Mouse (Mus musculus): ENCODE results near the gene Vasp. TPM values are rescaled to one million over a fixed set of nuclear protein-coding genes. Genes with fewer than 3 reads are reported as not detected.

The Vasp gene
- total RNA-seq, 2 experiments from 2014 or later = 45.4 to 55.0 TPM

DNA sequence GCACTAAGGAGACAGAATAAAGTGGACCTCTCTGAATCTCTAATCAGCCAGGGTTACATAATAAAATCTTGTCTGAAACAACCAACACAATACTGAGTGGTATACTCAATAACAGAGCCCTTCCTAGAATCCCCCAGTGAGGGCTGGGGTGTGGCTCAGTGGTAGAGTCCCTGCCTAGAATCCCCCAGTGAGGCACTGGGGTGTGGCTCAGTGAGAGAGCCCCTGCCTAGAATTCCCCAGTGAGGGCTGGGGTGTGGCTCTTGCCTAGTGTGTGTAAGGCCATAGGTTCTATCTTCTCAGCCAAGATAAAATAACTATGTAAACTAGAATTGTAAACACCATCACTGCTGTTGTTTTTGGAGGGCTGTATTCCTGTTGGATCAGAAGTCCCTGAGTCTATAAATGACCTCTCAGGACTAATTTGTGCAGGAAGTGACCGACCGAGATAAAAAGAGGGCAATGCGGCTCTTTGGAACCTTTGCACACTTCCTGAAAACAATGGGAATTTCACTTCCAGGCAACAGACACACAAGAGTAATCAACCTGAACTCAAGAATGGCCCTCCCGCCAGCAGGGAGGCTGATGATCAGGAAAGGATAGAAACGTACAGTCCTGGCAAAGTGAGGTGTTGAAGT, 60.5 kb downstream of the Vasp start:
- DNase-seq = no peak

DNA sequence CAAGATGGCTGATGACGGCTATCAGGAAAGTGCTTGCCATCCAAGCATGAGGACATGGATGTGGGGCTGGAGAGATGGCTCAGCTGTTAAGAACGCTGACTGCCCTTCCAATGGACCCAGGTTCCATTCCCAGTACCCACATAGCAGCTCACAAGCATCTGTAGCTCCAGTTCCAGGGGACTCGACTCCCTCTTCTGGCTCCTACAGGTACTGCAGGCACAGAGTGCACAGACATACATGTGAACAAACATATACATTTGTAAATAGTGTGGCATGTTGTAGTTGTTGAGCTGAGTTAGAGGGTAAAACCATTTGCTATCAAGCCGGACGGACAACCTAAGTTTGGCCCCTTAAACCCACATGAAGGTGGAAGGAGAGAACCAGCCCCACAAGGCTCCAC, 61.6 kb downstream of the Vasp start:
- no peak for DNase-seq

DNA sequence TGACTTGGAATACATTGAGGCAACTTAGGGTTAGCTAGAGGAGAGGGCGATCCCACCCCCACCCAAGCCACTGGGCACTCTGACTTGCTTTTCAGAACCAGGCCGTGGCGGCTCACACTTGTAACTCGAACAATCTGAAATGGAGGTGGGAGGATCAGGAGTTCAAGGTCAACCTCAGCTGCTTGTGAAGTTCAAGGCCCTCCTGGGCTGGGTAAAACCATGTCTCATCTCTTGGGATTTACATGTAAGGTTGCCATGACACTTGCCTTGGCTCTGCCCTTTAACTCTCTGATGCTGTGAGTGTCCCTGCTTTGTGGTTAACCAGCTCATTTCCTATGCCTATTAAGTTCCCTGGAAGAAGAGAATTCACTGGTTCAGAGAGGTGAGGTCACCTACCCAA, 62.1 kb downstream of the Vasp start:
- DNase-seq = peak; percentile 43 to 55

DNA sequence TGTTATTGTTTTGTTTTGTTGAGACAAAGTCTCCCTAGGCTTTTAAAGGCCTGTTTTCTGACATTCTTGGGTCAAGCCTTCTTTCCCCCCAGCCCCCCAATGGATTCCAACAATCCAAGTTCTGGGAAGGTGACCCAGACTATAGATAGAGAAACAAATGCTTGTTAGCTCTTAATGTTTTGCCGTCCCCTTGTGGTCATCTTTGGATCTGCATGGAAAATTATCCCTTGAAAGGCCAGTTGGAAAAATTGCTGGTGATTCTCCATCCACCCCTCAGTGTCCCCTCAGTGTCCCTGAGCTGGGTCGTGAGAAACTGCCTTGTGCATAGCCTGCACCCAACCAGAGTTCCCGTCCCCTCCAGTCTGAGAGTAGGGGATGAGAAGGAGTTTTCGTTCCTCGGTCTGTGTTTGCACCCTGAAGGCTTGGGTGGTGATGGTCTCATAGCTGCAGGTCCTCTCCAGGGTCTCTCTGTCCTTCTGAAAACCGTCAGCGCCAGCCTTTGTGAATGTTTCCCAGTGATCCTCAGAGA, 62.6 kb downstream of the Vasp start:
- peak; percentile 45 to 65 for DNase-seq

DNA sequence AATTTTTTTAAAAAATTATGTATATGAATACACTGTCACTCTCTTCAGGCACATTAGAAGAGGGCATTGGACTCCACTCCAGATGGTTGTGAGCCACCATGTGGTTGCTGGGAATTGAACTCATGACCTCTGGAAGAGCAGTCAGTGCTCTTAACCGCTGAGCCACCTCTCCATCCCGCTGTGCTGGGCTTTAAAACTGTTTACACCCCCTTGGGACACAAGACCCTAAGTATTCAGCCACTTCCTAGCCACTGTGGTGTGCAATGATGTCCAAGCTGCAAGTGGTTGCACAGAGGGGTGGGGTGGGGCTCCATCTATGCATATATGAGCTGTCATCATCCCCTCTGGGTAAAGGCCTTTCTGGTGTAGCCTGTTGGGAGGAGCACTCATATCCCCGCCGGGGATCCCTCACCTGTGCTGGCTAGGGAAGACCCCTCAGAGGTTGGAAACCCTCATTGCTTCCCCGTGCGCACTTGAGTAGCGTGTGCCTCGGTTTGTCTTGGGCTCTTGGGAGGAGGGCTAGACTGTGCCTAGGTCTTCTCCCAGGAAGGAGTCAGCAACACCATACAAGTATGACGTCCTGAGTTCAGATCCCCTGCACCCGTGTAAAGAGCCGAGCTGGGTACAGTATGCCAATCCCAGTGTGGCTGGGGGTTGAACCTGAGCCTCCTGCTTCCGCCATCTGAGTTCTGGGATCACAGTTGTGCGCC, 63.3 kb downstream of the Vasp start:
- no peak for DNase-seq

Other genes starting within 250 kb of the Vasp start
- gene Foxa3, start 248.3 kb downstream of the Vasp start, total RNA-seq (2021) = not detected
- gene Sympk, start 247.4 kb downstream of the Vasp start, total RNA-seq (2021) = 100 to 1,000 TPM in 1 of 2 experiments, 10 to 100 TPM in 1; 88.7 to 102 TPM
- not detected for gene Rsph6a, start 217.1 kb downstream of the Vasp start, total RNA-seq (2021)
- gene Dmwd, start 195.6 kb downstream of the Vasp start, total RNA-seq (2021) = 10 to 100 TPM; 53.8 to 57.1 TPM
- 100 to 1,000 TPM in 1 of 2 experiments, 10 to 100 TPM in 1; 81.5 to 110 TPM for gene Dmpk, start 188.0 kb downstream of the Vasp start, total RNA-seq (2021)
- gene Six5, start 177.2 kb downstream of the Vasp start, total RNA-seq (2021) = 10 to 100 TPM; 14.0 to 15.6 TPM
- not detected for gene Gm4969, start 153.4 kb downstream of the Vasp start, total RNA-seq (2021)
- gene Fbxo46, start 152.0 kb downstream of the Vasp start, total RNA-seq (2021) = 10 to 100 TPM; 11.5 to 13.1 TPM
- gene Qpctl, start 122.5 kb downstream of the Vasp start, total RNA-seq (2021) = 10 to 100 TPM; 17.4 to 18.8 TPM
- gene Snrpd2, start 122.1 kb downstream of the Vasp start, total RNA-seq (2021) = 100 to 1,000 TPM in 1 of 2 experiments, 10 to 100 TPM in 1; 96.5 to 105 TPM
- gene Gipr, start 105.7 kb downstream of the Vasp start, total RNA-seq (2021) = under 1 TPM; 0.40 to 0.56 TPM
- 10 to 100 TPM; 45.2 to 65.2 TPM for gene Eml2, start 95.4 kb downstream of the Vasp start, total RNA-seq (2021)
- gene Gpr4, start 59.3 kb downstream of the Vasp start, total RNA-seq (2021) = 10 to 100 TPM in 1 of 2 experiments, 1 to 10 TPM in 1; 5.9 to 12.9 TPM
- 10 to 100 TPM; 31.7 to 37.4 TPM for gene Opa3, start 43.5 kb downstream of the Vasp start, total RNA-seq (2021)
- not detected for gene Ppm1n, start 8.2 kb upstream of the Vasp start, total RNA-seq (2021)
- gene Rtn2, start 10.8 kb upstream of the Vasp start, total RNA-seq (2021) = 1 to 10 TPM; 4.6 to 5.1 TPM
- 10 to 100 TPM; 11.2 to 23.6 TPM for gene Fosb, start 38.2 kb upstream of the Vasp start, total RNA-seq (2021)
- 10 to 100 TPM; 33.0 to 38.8 TPM for gene Ercc1, start 73.0 kb upstream of the Vasp start, total RNA-seq (2021)
- 10 to 100 TPM; 11.3 to 12.8 TPM for gene Cd3eap, start 87.7 kb upstream of the Vasp start, total RNA-seq (2021)
- gene Ppp1r13l, start 87.9 kb upstream of the Vasp start, total RNA-seq (2021) = 1 to 10 TPM; 5.8 to 8.9 TPM
- 10 to 100 TPM; 29.7 to 32.8 TPM for gene Ercc2, start 110.2 kb upstream of the Vasp start, total RNA-seq (2021)
- 1 to 10 TPM in 1 of 2 experiments, under 1 TPM in 1; 0.89 to 2.2 TPM for gene Klc3, start 132.3 kb upstream of the Vasp start, total RNA-seq (2021)
- gene Ckm, start 133.0 kb upstream of the Vasp start, total RNA-seq (2021) = under 1 TPM in 1 of 2 experiments, not detected in 1; 0.66 TPM
- gene Mark4, start 187.0 kb upstream of the Vasp start, total RNA-seq (2021) = 10 to 100 TPM; 46.5 to 50.3 TPM
- 10 to 100 TPM; 41.1 to 49.6 TPM for gene Exoc3l2, start 191.5 kb upstream of the Vasp start, total RNA-seq (2021)
- 10 to 100 TPM in 1 of 2 experiments, 1 to 10 TPM in 1; 8.7 to 12.1 TPM for gene Bloc1s3, start 236.6 kb upstream of the Vasp start, total RNA-seq (2021)
- 10 to 100 TPM; 73.1 to 91.1 TPM for gene Trappc6a, start 236.6 kb upstream of the Vasp start, total RNA-seq (2021)
- under 1 TPM in 1 of 2 experiments, not detected in 1; 0.17 TPM for gene Nkpd1, start 246.0 kb upstream of the Vasp start, total RNA-seq (2021)

Data from adrenal gland, postnatal 36 days (tissue).